Mouse (Mus musculus): Measurements from ENCODE around the gene Egfr.

- TF ChIP-seq POLR2A (IDR thresholded peaks at IDR 0.05; ENCODE audit: low read depth, low read length): 0 out of 2 replicates have a peak, but pooled peaks have one; percentile 16
- no peak for TF ChIP-seq CTCF (IDR thresholded peaks at IDR 0.05; ENCODE audit: borderline replicate concordance, insufficient read depth, low read length)
Observed at GRCm38 (mm10) chr11:16751457-16751982, 483 bp upstream of the Egfr start.
